In the genomic region with DNA sequence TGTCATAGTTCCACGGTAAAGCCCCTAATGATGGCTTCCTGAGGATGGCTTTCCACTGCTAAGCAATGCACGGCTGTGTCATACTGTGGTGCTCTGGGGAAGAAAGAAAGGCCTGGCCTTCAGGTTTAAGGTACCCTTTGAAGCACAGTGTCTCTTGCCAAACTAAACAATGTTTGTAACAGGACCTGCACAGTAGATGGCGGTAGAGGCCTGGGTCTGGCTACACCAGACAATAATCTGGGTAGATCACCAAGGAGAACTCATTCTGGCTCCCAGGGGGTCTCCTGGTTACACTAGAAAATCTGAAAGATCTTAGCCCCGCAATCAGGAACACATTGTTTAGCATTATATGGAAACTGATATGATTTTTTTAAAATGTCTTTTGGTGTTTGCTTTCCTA, we compare ENCODE assay signal across 10 mouse cellular contexts.
DNase-seq lines count a peak whose midpoint lies in the region; ATAC-seq and TF ChIP-seq lines count a peak whose summit lies in the region.
"Had no signal": no experiment of that assay in that cellular context is flagged by ENCODE, and none has a peak within 500 bp of the region (broad histone marks: within the 10 kb centered on the region; RNA-seq: fewer than 3 reads in every experiment).

No protein-coding gene starts in this region.

- WGBS in liver, adult 2 months = 44% methylated on average over 4 of the region's 4 CpGs
- 36% methylated on average over 4 of the region's 4 CpGs for WGBS in liver, embryonic 12.5 days (ENCODE audit: insufficient replicate concordance)
- 41% methylated on average over 4 of the region's 4 CpGs for WGBS in intestine, embryonic 16.5 days

- no peak overlapping the region for H3K4me3 ChIP-seq in liver, adult 2 months (ENCODE audit: insufficient read depth, low read depth, low read length)
- H3K4me3 ChIP-seq in liver, embryonic 12.5 days = no peak overlapping the region
- H3K4me3 ChIP-seq in layer of hippocampus, adult 2 months = no peak overlapping the region
- no peak overlapping the region for H3K4me3 ChIP-seq in intestine, embryonic 16.5 days (ENCODE audit: low read length)
- H3K4me3 ChIP-seq: erythroblast, embryonic 14.5 days; limb, embryonic 12.5 days had no signal

- no peak for ATAC-seq in liver, embryonic 12.5 days
- no peak for ATAC-seq in intestine, embryonic 16.5 days

- H3K4me2 ChIP-seq in liver, embryonic 12.5 days = no peak overlapping the region
- no peak overlapping the region for H3K4me2 ChIP-seq in intestine, embryonic 16.5 days (ENCODE audit: low read depth, low read length)
- H3K4me2 ChIP-seq: limb, embryonic 12.5 days had no signal

- H3K9me3 ChIP-seq in liver, embryonic 12.5 days (replicated peaks) = no peaks in the 10 kb centered on the region
- H3K9me3 ChIP-seq in intestine, embryonic 16.5 days (ENCODE audit: control insufficient read depth, low read length) = no peaks in the 10 kb centered on the region
- H3K9me3 ChIP-seq: limb, embryonic 12.5 days had no signal

- H3K36me3 ChIP-seq in liver, adult 2 months (ENCODE audit: control insufficient read depth, insufficient read depth, low read length) = no peaks in the 10 kb centered on the region
- H3K36me3 ChIP-seq in liver, embryonic 12.5 days = no peaks in the 10 kb centered on the region
- H3K36me3 ChIP-seq in intestine, embryonic 16.5 days (ENCODE audit: control insufficient read depth, insufficient read depth, low read length) = no peaks in the 10 kb centered on the region
- H3K36me3 ChIP-seq: limb, embryonic 12.5 days had no signal

- H3K27me3 ChIP-seq in liver, adult 2 months (ENCODE audit: control insufficient read depth, insufficient read depth, low read length) = no peaks in the 10 kb centered on the region
- H3K27me3 ChIP-seq in liver, embryonic 12.5 days (replicated peaks) = no peaks in the 10 kb centered on the region
- H3K27me3 ChIP-seq in intestine, embryonic 16.5 days (replicated peaks; ENCODE audit: control insufficient read depth, insufficient read depth, low read length) = peaks cover 2% of the 10 kb centered on the region; the same call in 1 of the 2 replicates

- DNase-seq in adrenal gland, postnatal 36 days = peak; percentile 11 to 20
- DNase-seq in adrenal gland, adult 8-10 months = no peak
- DNase-seq in liver, adult 2 months (ENCODE audit: extremely low read depth, low read depth, low spot score) = peak; percentile 6
- DNase-seq in cerebellum, postnatal 14 days = peak; percentile 78 to 87
- DNase-seq in layer of hippocampus, adult 2 months (ENCODE audit: low spot score in 2 of 2) = peak; percentile 34 to 65
- DNase-seq in right cerebral cortex, adult 2 months (ENCODE audit: low spot score in 2 of 2) = peak; percentile 58 to 73

- H3K9ac ChIP-seq in liver, adult 2 months (ENCODE audit: low read depth, low read length) = no peak overlapping the region
- H3K9ac ChIP-seq in liver, embryonic 12.5 days = no peak overlapping the region
- H3K9ac ChIP-seq in intestine, embryonic 16.5 days (ENCODE audit: low read depth, low read length) = no peak overlapping the region
- H3K9ac ChIP-seq: limb, embryonic 12.5 days had no signal

- H3K79me2 ChIP-seq in liver, adult 2 months (ENCODE audit: control insufficient read depth, insufficient read depth, low read length) = no peaks in the 10 kb centered on the region

- H3K27ac ChIP-seq in liver, adult 2 months (replicated peaks; ENCODE audit: insufficient read depth, low read depth, low read length) = no peak overlapping the region
- H3K27ac ChIP-seq in liver, embryonic 12.5 days = no peak overlapping the region
- no peak overlapping the region for H3K27ac ChIP-seq in layer of hippocampus, adult 2 months
- no peak overlapping the region for H3K27ac ChIP-seq in intestine, embryonic 16.5 days (ENCODE audit: low read length)
- H3K27ac ChIP-seq: limb, embryonic 12.5 days had no signal

- H3K4me1 ChIP-seq in liver, adult 2 months (ENCODE audit: control insufficient read depth, insufficient read depth, low read length) = no peaks in the 10 kb centered on the region
- no peaks in the 10 kb centered on the region for H3K4me1 ChIP-seq in liver, embryonic 12.5 days
- no peaks in the 10 kb centered on the region for H3K4me1 ChIP-seq in intestine, embryonic 16.5 days (ENCODE audit: control insufficient read depth, insufficient read depth, low read length)
- H3K4me1 ChIP-seq: limb, embryonic 12.5 days had no signal

- TF ChIP-seq CTCF in liver, adult 2 months (IDR thresholded peaks at IDR 0.05; ENCODE audit: low read depth, low read length) = peak; percentile 11; the same call in 1 of the 2 replicates
- peak; percentile 89 for TF ChIP-seq CTCF in layer of hippocampus, adult 2 months (conservative IDR thresholded peaks at IDR 0.05)

- no peak for TF ChIP-seq POLR2A in liver, adult 2 months (IDR thresholded peaks at IDR 0.05; ENCODE audit: extremely low read depth, insufficient read depth, low read length)
